Mouse (Mus musculus): ENCODE measurements around the gene Ndufb6.
"Not testable (repeated sequence)": the region's sequence is repeated elsewhere in the genome, so short reads cannot be mapped to it uniquely, and the experiment has no call there.

Gene Ndufb6

DNA sequence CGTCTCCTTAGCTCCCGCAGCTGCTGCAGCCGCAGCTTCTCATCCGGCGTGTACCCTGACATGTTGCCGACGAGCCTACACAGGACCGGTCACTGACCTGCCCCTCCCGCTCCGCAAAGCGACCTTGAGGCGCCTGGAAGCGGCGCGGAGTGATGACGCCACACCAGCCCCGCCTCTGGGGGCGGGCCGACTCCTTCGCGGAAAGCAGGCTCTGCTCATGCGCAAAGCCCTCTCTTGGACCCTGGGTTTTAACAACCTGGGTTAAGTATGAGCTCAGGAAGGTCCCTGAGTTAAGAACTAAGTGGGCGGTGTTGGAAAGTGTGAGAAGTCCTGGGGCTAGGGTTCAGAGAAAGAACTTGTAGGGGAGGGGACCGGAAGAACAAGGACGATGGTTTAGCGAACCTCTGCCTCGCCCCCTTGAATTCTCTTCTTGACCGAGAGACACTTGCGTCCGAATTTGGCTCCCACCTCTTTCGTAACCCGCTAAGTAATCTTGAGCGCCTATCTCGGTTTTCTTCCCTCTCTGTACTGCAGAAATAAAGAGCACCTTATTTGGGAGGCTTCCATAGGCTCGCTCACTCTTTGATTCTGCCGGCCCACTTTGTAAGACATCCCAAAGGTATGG lies at the start of gene Ndufb6:
Gene Ndufb6 (minus strand): TSS at position 146 of the 625 bp plus-strand sequence.
- DNase-seq = peak; percentile 93

DNA sequence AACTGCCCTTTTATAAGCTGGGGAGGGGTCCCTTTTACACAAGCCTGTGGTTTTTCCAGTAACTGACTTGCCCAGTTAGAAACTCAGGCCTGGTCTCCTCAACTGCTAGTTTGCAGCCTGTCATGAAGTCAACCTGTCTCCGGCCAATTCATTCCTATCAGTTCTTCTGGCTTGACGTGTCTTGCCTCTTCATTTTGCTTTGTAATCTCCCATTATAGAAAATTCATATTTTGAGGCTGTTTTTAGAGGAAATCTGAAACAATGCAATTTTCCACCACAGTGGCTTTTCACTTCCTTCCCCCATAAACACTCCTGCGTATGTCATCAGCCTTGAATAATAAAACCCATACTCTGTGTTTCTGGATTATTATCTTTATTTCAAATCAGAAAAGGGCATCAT lies 47.9 kb upstream of the Ndufb6 start:
- DNase-seq = no peak

DNA sequence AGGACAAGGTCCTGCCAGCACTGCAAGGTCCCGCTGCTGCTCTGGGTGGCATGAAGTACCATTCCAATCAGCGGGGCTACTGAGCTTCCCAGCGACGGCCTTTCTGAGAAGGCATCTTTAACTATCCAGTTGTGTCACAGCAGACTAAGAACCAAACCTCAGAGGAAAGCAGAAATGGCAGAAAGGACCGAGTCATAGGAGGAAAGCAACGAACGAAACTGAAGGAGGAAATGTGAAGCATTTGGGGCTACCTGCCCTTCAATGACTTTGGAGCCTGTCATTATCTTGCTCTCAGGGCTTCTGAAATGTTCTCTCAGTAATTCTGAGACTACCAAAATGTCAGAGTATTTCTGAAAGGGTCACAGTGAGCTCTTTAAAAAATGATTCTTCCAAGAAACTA lies 45.4 kb upstream of the Ndufb6 start:
- DNase-seq = no peak

DNA sequence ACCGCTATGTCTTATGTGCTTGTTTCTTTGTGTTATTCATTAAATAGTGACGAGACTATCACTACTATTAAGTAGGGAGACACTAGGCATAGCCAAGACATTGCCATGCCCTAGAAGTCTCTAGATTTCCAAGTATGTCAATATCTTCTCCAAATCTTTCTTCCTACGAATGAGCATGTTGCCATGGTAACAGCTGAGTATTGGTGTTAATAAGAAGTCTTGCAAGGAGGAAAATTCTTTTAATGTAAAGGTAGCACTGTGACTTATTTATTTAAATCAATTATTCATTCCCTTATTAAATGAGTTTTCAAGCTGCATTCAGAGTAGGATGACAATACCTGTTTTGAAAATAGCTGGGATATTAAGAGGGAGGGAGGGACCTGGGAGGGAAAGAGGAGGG lies 38.2 kb upstream of the Ndufb6 start:
- DNase-seq = no peak

DNA sequence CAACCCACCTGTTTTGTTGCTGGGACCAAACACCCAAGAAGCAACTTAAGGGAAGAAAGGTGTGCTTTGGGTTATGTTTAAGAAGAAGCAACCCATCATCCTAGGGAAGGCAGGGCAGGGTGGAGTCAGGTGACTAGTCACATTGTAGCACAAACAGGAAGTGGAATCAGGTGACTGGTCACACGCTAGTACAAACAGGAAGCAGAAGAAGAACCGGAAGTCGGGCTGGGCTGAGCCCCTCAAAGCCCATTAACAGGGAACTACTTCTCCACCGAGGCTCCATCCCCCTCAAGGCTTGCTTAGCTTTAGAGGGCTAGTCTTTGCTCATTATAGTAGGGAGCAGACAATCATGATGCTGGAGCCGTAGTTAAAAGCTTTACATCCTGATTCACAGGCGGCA lies 33.8 kb upstream of the Ndufb6 start:
- no peak for DNase-seq

DNA sequence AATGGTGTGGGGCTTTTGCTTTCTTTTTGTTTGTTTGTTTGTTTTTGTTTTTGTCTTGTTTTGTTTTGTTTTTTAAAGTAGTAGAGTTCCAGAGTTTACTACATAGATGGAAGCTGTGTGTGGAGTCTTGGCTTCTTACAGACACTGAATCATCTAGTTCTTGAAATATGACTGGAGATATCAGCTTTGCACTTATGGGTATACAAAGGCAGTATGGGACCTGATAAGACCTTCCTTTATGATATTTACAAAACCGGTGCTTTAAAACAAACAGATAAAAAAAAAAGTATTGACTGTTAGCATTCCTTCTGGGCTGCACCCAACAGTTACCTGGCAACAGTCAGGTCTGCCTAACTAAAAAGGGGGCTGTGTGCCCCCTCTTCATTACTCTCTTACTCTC lies 33.0 kb upstream of the Ndufb6 start:
- DNase-seq = no peak

DNA sequence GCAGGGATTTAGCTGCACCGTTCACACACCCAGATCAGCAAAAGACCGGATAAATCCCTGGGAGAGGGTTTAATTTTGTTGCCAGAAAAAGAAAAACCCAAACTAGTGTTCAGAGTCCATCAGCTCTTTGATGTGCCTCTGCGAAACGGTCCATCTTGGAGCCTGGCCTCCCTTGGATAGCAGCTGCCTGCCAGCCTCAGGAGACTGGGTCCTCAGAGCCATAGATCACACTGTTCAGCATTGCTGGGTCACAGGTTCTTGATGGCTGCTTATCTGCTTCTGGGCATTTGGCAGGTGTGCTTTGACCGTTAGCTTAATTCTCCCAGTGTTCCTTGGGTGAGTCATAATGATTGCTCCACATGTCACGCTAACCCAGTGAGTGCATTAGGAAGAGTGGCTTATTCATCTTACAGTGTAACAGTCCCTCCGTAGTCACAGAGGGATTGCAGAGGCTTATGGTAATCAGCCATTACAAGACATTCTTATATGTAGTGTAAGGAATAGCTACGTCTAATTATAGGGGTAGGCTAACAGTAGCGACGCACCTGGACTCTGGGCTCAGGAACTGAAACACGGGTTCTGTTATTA lies 31.7 kb upstream of the Ndufb6 start:
- no peak for DNase-seq

DNA sequence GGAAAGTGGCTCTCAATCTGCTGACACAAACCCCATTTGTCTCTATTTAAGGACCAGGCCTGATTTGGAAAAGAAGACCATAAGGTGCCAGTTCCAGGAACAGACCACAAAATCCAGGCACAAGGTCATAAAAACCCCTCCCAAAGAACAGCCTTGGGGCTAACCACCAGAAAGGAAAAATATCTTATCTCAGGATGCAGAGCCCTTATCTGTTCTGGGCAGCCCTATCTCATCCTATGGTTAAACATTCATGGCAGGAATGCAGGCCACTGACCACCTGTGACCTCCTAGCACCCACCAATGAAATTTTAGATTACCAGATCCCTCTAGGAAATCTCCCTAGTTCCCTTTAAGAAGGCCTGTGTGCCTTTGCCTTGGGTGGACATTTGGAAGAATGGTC lies 30.5 kb upstream of the Ndufb6 start:
- DNase-seq = no peak

DNA sequence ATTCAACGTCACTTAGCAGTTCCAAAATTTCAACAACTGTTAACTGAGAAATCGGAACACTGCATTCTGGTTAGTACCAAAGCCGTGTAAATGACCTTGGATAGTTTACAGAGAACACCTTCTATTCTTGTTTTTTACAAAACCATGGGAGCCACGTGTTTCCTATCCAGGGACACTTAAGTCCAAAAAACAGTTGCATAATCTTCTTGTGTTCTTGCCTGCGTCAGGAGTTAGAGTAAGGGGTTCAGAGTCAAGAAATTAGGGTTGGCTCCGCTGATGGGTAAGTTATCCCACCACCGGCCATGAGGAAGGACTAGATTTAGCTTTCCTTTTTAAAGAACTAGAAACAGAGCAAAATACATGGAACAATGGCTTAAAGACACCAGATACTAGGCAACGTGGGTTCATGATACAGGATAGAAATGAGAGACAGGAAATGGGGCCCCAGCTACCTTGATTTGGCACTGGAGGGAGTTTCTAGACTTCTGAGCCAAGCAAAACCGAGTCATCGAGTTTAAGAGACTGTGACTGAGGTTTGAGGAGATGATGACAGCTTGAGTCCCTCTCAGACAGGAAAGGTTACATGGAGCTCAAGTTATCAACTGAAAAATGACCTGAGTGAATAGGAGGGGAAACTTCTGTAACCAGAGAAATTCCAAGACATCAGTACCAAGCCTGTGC lies 23.4 kb upstream of the Ndufb6 start:
- no peak for DNase-seq

DNA sequence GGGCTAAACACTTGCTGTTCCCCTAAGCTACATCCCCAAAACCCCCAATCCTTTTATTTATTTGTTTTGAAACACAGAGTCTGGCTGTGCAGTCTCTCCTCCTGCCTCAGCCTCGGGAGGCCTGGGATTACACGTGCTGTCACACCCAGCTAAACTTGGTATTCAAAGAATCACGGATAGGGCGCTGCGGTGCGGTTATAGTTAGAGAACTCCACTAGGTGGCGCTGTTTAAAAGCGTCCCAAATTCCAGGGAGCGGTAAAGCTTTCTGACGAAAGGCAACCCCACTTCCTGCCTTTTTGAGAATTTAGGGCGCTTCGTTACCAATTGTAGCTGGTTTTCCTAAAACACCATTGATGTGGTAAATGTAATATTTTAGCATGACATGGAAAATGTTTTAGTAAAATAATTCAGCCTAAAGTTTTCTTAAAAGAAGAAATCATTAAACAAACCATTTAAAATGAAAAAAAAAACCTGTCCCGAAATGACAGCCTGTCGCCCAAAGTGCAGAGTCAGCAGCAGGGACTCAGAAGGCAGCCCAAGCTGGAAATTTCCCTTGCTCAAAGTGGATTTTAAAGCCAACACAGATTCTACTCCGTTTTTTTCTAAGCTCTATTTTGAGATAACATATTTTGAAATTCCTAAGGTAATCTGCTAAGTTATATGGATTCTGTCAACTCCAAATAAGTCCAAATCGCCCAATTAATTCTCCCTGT lies 22.0 kb upstream of the Ndufb6 start:
- DNase-seq = peak; percentile 66

DNA sequence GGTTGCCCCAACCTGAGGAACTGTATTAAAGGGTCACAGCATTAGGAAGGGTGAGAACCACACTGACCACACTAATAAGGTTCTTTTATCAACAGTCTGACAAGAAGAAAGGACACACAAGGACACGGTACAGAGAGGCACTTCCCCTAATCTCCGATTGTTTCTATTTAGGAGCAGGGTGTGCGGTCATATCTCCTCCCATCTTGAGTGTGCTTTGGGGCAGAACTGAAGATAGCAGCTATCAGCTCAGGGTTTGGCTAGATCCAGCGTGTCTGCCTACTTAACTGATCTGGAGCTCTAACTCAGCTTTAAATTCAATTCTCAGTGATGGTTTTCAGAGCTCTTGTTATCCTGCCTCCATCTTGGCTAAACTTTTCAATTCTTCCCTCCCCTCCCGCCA lies 19.9 kb upstream of the Ndufb6 start:
- no peak for DNase-seq

DNA sequence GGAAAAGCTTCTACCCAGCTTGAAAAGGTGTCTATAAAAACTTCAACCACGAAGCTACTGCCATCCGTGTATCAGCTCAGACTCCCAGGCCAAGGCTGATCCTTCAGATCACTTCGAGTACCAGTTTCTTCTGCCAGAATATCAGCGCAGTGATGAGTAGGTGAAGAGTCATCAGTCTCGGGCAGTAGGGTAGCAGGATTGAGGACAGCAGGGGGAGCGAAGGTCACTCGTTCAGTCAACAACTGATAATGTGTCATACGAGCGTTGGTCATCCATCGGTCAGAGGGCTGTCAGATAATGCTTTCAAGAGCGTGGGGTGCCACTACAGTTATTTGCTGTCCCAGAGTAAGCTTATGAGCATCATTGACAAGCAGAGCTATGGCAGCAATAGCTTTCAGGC lies 12.3 kb upstream of the Ndufb6 start:
- DNase-seq = not testable (repeated sequence)

DNA sequence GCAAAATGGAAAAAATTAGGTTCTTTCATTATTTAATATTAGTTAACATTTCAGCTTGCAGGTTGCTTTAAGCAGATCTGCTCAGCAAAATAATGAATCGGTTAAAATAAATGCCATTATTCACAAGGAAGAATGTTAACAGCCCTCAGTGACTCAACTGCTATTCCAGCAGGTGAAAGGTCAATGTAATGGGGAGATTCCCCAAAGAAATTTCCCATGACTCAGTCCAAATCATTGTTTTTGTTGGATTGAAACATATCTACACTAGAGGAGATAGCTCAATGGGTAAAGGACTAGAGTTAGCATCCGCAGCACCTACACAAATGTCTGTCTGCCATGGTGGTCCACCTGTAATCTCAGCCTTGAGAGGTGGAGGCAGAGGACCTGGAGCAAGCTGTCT lies 9.8 kb upstream of the Ndufb6 start:
- DNase-seq = no peak

DNA sequence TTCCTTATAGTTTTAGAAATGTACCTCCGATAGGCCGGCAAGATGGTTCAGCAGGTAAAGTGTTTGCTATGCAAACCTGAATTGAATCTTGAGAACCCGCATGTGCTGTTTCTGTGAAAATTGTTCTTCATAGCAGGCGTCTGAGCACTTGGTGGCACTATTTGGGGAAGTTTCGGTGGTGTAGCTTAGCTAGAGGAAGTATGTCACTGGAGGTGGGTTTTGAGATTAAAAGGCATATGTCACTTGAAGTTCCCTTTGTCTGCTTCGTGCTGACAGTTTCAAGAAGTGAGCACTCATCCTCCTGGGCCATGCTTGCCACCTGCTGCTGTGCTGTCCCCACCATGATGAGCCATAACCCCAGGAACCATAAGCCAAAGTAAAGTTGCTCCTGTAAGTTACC lies 8.2 kb upstream of the Ndufb6 start:
- no peak for DNase-seq

DNA sequence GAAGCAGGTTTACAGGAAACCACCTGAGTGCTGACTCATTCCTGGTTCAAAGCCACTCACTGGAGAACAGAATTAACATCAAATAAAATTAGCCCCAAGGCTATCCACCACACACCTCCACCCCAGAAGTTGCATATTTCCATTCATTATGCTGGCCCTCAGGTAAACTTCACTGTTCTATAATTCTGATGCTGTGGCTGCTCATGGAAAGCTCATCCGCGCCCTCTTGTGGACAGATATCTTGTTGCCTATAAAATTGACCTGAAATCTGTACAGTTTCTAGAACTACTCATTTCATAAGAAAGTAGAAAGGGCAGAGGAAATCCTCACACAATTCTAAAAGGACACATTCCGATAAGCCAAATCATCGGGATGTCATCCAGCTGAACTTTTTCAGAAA lies 6.4 kb upstream of the Ndufb6 start:
- DNase-seq = peak; percentile 57

DNA sequence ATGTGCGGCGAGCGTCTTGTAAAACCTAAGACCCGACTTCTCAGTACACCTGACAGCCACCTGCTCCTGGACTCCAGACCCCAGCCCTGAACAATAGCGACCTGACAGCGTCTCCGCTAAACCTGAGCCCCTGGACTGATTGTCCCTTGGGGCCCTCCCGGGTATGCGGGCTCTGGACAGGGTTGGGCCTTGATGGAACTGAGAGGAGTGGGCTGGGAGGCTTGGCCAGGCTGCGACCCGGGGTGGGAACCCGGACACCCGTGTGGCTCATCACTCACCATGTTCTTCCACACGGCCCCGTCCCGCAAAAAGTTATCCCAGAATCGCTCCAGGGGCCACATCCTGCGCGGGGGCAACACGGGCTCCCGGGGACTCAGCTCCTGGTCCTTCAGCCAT lies 343 bp downstream of the Ndufb6 start:
- DNase-seq = no peak

DNA sequence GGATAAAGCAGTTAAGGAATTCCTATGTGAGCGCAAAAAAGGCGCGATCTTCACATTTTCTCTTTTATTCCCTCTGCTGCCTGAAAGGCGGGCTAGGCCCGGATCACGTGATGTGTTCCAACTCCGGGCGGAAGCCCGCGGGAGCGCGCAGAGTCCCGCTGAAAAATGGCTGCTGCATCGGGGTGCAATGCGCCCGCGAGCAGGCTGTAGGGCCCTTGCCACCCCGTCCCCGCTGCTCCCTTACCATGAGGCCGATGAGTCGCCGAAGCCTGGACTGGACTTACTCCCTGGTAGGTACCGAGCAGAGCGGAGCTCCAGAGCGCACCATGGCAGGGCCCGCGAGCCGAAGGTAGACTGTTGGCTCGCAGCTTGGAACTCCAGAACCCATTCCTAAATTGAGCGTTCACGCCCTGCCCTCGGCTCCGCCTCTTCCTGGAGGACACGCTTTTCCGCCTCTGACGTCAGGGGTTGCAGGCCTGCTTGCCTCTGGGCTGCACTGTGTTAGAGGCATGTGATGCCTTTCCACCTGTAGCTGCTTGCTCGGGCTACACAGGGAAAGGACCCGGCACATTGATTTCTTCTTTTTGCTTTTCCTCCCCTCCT lies 9.7 kb downstream of the Ndufb6 start, which contains the start of the genes Smim27 and Topors:
Gene Smim27 (plus strand): TSS at position 150 of the 603 bp plus-strand sequence.
Gene Topors (minus strand): TSS at position 421 of the 603 bp plus-strand sequence.
- peak; percentile 97 for DNase-seq

DNA sequence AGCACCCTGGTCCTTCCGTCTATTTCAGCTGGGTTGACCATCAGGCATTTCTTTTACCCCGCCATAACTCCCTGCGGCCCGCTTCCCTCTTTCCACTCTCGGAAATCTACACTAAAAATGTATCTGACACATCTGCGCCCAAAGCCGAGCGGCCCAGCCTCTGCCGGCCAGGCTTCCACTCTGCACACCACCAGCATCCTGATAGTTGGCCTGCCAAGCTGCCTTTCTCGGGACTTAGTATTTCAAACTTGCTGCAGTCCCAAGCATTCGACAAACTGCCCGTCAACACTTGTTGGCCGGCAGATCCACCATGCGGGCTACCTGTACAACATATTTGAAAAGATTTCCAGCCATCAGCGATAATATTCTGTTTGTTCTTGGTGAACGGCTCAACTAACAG lies 10.4 kb downstream of the Ndufb6 start:
- DNase-seq = no peak

DNA sequence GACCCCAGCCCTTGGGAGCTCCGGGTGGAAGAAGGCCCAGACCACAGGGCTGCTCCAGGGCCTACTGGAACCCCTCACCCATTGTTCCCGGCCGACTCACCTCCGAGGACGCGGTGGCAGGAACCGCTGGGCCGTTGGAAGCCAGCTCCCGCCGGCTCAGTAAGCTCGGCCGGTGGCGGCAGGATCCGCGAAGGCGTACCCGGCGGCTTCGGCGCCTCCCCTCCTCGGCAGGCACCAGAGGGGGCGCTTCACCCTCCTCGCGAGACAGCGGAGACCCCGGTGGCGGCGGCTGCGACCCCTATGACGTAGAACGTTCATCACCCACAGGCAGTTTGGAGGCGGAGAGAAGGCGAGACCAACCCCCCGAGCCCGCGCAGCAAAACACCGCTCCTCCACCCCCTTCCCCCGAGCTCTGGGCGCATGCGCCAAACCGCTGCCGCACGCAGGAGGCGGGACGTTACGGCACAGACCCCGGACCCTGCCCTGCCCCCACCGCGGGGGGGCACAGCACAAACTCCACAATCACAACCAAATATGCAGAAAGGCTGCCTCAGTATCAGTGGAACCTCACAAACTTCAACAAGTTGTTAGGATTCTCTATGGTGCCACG lies 10.9 kb downstream of the Ndufb6 start:
- peak; percentile 90 for DNase-seq

DNA sequence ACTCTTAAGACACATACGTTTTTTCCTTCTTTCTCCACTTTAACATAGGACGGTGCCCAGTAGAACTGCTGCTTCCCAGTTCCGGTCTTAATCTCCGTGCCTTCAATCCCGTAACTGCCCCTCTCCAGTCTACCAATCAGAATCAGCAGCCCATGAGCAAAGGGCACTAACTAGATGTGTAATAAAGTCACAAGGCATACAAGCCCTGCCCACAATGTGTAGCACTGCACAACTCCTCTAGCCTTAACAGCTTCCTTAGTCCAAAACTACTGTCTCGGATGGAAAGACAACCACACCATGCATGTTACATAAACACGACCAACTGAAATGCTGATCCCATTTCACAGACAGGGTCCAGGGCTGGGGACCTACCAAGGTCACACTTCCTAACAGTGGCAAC lies 11.5 kb downstream of the Ndufb6 start:
- DNase-seq = peak; percentile 75

DNA sequence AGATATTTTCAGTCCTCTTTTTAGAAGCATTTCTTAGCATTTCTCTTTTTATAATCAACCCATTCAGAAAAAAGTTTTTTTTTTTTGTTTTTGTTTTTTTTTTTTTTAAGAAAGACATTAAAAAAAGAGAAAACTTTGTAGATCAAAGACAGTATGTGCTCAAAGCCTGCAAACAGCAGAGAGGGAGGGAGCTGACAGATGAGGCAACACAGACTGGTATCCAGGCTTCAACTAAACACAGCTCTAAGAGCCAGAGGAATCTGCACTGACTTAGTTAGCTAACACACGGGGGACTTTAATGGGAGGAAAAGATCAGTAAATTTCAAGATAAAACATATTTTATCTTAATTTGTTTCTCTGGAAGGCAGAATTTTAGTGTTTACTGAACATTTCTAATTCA lies 14.9 kb downstream of the Ndufb6 start:
- DNase-seq = no peak

DNA sequence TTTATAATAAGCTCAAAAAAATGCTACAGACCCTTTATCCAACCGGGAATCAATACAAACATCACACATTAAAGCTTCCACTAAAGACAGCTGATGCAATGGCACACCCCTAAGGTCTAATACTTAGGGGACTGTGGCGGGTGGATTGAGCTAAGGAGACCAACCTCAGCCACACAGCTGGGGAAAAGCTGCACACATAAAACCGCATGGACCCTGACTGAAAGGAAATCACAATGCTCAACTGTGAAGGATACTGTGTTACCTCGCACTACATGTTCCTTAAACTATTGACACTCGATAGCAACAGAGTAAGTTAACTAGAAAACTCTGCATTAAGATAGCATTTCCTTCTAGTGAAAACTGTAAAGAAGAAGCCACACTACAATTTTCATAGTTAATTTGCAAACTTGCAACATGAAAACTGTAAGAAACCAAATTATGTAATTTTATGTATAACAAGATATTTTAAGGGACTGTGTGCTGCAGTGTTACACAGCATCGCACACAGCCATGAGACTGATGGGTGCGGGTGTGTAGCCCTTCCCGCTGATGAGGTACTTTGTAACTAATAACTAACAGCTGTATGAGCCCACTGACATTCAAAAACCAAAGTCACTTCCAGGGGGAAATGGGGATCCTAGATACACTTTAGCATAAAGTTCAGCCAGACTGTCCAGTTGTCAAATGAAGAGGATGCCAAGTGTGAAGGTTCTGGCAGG lies 24.7 kb downstream of the Ndufb6 start:
- DNase-seq = no peak
